Mouse (Mus musculus) midbrain, embryonic 12.5 days (tissue): ENCODE measurements around the gene Selenbp1. TPM values are rescaled to one million over a fixed set of nuclear protein-coding genes. Genes with fewer than 3 reads are reported as not detected.

ENCODE experiments used
- ATAC-seq: fragments of 200-750 bp; cut with Nextera tagmentation; 2 replicates; pipeline ENCODE4 v1.8.0; 2017; ENCODE audit warnings: low read depth, moderate TSS enrichment, moderate library complexity; ENCODE audit not compliant: low FRiP score
- H3K27ac ChIP-seq: fragments of 300-500 bp; sonication (generic); replicated peaks from 2 replicates; pipeline ENCODE4 v1.5.1; 2016; ENCODE audit warnings: mild to moderate bottlenecking
- H3K27me3 ChIP-seq: fragments of 300-500 bp; sonication (generic); 2 replicates; pipeline ENCODE4 v1.6.1; 2016; ENCODE audit warnings: mild to moderate bottlenecking
- H3K36me3 ChIP-seq: fragments of 300-500 bp; sonication (generic); 2 replicates; pipeline ENCODE4 v1.6.1; 2016
- H3K4me1 ChIP-seq: fragments of 300-500 bp; sonication (generic); 2 replicates; pipeline ENCODE4 v1.6.1; 2016
- H3K4me2 ChIP-seq: fragments of 300-500 bp; sonication (generic); replicated peaks from 2 replicates; pipeline ENCODE4 v1.6.1; 2016; ENCODE audit warnings: mild to moderate bottlenecking, moderate library complexity
- H3K4me3 ChIP-seq: fragments of 300-500 bp; sonication (generic); 2 replicates; pipeline ENCODE4 v1.5.1; 2016; ENCODE audit warnings: mild to moderate bottlenecking
- H3K9ac ChIP-seq: fragments of 300-500 bp; sonication (generic); replicated peaks from 2 replicates; pipeline ENCODE4 v1.6.1; 2016; ENCODE audit warnings: mild to moderate bottlenecking, moderate library complexity
- H3K9me3 ChIP-seq: fragments of 300-500 bp; sonication (generic); 2 replicates; pipeline ENCODE4 v1.6.1; 2016; ENCODE audit warnings: mild to moderate bottlenecking
- WGBS: fragments of 180-500 bp; shearing (Covaris S2); methylation state at CpG from one replicate; pipeline ENCODE4 v1.1.7; 2016; 5-methylcytosine and 5-hydroxymethylcytosine counted together
- polyA plus RNA-seq: library from polyadenylated mRNA; unstranded; fragments of >200 nt; fragmentation: Nextera tagmentation; extraction: Ambion mirVana; gene quantifications from 2 replicates; pipeline ENCODE4 v1.2.1, GENCODE M21; 2016

Selenbp1 gene
- polyA plus RNA-seq, 1 experiment from 2014 or later, result 4.6 TPM

- Histone ChIP-seq H3K4me3 (no peak overlapping the region), H3K27me3 (no peaks in the 10 kb centered on the region), H3K4me2 (no peak overlapping the region), H3K9me3 (no peaks in the 10 kb centered on the region), H3K4me1 (peaks cover 10% of the 10 kb centered on the region), H3K27ac (no peak overlapping the region), H3K9ac (no peak overlapping the region), H3K36me3 (peaks cover 35% of the 10 kb centered on the region)
- no peak for ATAC-seq
- WGBS, result 49% methylated on average over 8 of the region's 8 CpGs
These were observed 27.0 kb downstream of the Selenbp1 start for GRCm38 (mm10) chr3:94959871-94960270.

DNA sequence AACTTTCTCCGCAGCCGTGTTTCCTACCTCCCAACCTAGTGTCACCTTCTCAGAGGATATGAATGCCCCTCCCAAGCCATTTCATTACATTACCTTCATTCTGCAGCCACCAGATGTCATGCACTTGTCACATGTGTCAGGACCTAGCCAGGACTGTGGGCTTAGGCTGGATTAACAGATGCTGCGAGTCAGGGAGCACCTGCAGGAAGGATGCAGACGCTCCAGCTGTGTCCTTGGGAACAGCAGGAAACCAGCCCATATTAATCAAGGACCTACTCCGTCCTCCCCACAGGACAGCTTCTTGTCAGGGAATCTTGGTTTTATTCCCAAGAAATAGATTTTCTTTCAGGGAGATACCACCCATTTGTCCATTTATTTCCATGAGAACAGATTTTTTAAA is 27.5 kb downstream of the Selenbp1 start:
- ATAC-seq, result no peak
- H3K27ac ChIP-seq, result no peak overlapping the region

GRCm38 (mm10) chr3:94964989-94965388 is 32.1 kb downstream of the Selenbp1 start:
- Histone ChIP-seq H3K9ac (no peak overlapping the region), H3K27me3 (no peaks in the 10 kb centered on the region), H3K36me3 (no peaks in the 10 kb centered on the region), H3K4me2 (no peak overlapping the region), H3K27ac (no peak overlapping the region), H3K4me3 (no peak overlapping the region), H3K4me1 (0 out of 2 replicates have a peak, but pooled peaks cover 5% of the 10 kb centered on the region), H3K9me3 (no peaks in the 10 kb centered on the region)
- no peak for ATAC-seq
- WGBS, result 94% methylated on average over 1 of the region's 1 CpGs

More for the DNA sequence above, 27.5 kb downstream of the Selenbp1 start:
- Histone ChIP-seq H3K4me2 (no peak overlapping the region), H3K4me3 (no peak overlapping the region), H3K4me1 (peaks cover 5% of the 10 kb centered on the region; the same call in 1 of the 2 replicates), H3K9me3 (no peaks in the 10 kb centered on the region), H3K27me3 (no peaks in the 10 kb centered on the region), H3K36me3 (peaks cover 35% of the 10 kb centered on the region), H3K9ac (no peak overlapping the region)
- WGBS, result 56% methylated on average over 5 of the region's 5 CpGs

- ATAC-seq, result no peak
- H3K4me2 ChIP-seq, result no peak overlapping the region
- H3K4me1 ChIP-seq, result no peaks in the 10 kb centered on the region
- 67% methylated on average over 1 of the region's 1 CpGs for WGBS
- no peak overlapping the region for H3K4me3 ChIP-seq
- no peaks in the 10 kb centered on the region for H3K36me3 ChIP-seq
- no peaks in the 10 kb centered on the region for H3K27me3 ChIP-seq
- H3K9me3 ChIP-seq, result no peaks in the 10 kb centered on the region
- H3K27ac ChIP-seq, result no peak overlapping the region
- no peak overlapping the region for H3K9ac ChIP-seq
These were observed 33.0 kb downstream of the Selenbp1 start for GRCm38 (mm10) chr3:94965878-94966277.

- Histone ChIP-seq H3K36me3 (peaks cover 6% of the 10 kb centered on the region; the same call in 1 of the 2 replicates), H3K4me2 (no peak overlapping the region), H3K9me3 (no peaks in the 10 kb centered on the region), H3K4me1 (peaks cover 14% of the 10 kb centered on the region), H3K4me3 (no peak overlapping the region), H3K27ac (no peak overlapping the region), H3K27me3 (no peaks in the 10 kb centered on the region), H3K9ac (no peak overlapping the region)
- ATAC-seq, result no peak
- 83% methylated on average over 3 of the region's 3 CpGs for WGBS
These were observed 39.7 kb downstream of the Selenbp1 start for GRCm38 (mm10) chr3:94972552-94972951.

DNA sequence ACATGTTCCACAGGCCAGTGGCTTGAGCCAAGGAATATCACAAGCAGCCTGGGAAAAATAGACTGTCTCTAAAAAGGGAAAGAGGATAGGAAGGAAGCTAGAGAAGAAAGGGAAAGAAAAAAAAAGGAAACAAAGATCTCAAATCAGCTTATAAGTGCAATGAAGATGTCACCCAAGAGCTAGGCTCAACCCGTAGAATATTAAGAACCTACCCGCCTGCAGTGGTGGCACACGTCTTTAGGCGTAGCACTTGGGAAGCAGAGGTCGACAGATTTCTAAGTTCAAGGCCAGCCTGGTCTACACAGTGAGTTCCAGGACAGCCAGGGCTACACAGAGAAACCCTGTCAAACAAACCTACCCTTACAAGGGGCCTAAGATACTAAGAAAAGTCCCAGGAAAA is 40.8 kb downstream of the Selenbp1 start:
- Histone ChIP-seq H3K9me3 (no peaks in the 10 kb centered on the region), H3K4me3 (peak overlapping the region; percentile 90; the same call in 1 of the 2 replicates), H3K27ac (no peak overlapping the region), H3K36me3 (peaks cover 9% of the 10 kb centered on the region; the same call in 1 of the 2 replicates), H3K9ac (peak overlapping the region; percentile 91), H3K27me3 (no peaks in the 10 kb centered on the region), H3K4me2 (peak overlapping the region; percentile 62), H3K4me1 (peaks cover 14% of the 10 kb centered on the region)
- no peak for ATAC-seq
- 78% methylated on average over 5 of the region's 5 CpGs for WGBS

GRCm38 (mm10) chr3:94974026-94974527 is 41.2 kb downstream of the Selenbp1 start:
- Histone ChIP-seq H3K9me3 (no peaks in the 10 kb centered on the region), H3K9ac (peak overlapping the region; percentile 91), H3K36me3 (peaks cover 9% of the 10 kb centered on the region; the same call in 1 of the 2 replicates), H3K4me2 (peak overlapping the region; percentile 62), H3K27me3 (no peaks in the 10 kb centered on the region), H3K27ac (0 out of 2 replicates have a peak overlapping the region, but pooled peaks have one; percentile 87), H3K4me3 (peak overlapping the region; percentile 90), H3K4me1 (peaks cover 14% of the 10 kb centered on the region)
- no peak; the same call in none of the 2 replicates for ATAC-seq
- WGBS, result 13% methylated on average over 9 of the region's 9 CpGs

- Histone ChIP-seq H3K9ac (peak within 1 kb of the TSS; percentile 91), H3K27me3 (no peaks in the 10 kb centered on the region), H3K4me3 (peak within 1 kb of the TSS; percentile 90), H3K4me2 (peak within 1 kb of the TSS; percentile 62), H3K36me3 (peaks cover 9% of the 10 kb centered on the region; the same call in 1 of the 2 replicates), H3K4me1 (peaks cover 14% of the 10 kb centered on the region), H3K9me3 (no peaks in the 10 kb centered on the region), H3K27ac (peak within 1 kb of the TSS; percentile 87)
- under 1% methylated on average over 56 of the region's 57 CpGs for WGBS
- ATAC-seq, result peak; percentile 94
These were observed 41.9 kb downstream of the Selenbp1 start, which contains the start of gene Pi4kb for GRCm38 (mm10) chr3:94974528-94975422. Gene Pi4kb (plus strand): TSS chr3:94974731.

- no peak overlapping the region for H3K27ac ChIP-seq
- no peak overlapping the region for H3K4me3 ChIP-seq
- H3K4me1 ChIP-seq, result no peaks in the 10 kb centered on the region
- no peak overlapping the region for H3K4me2 ChIP-seq
- H3K27me3 ChIP-seq, result no peaks in the 10 kb centered on the region
- no peak overlapping the region for H3K9ac ChIP-seq
- H3K9me3 ChIP-seq, result no peaks in the 10 kb centered on the region
- ATAC-seq, result no peak
- peaks cover 61% of the 10 kb centered on the region; the same call in 1 of the 2 replicates for H3K36me3 ChIP-seq
- 89% methylated on average over 11 of the region's 11 CpGs for WGBS
These were observed 51.5 kb downstream of the Selenbp1 start for GRCm38 (mm10) chr3:94984312-94984711.

GRCm38 (mm10) chr3:94985513-94985912 is 52.7 kb downstream of the Selenbp1 start:
- 92% methylated on average over 2 of the region's 2 CpGs for WGBS

DNA sequence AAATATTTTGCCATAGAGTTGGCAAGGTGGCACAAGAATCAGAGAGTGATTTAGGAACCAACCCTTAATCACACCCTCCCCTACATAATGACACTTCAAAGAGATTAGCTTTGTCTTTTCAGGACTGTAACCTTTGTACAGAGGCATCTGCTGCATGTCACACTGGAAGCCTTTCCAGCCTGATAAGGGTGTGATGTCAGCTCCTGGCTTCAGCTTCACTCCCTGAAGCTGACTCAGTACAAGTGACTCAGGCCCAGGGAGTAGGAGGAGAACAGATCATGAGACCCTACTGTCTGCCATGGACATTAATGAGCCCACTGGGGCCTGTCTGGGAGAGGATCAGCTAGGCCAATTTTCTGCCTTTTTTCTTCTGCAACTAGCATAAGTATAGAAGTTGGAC is 54.7 kb downstream of the Selenbp1 start:
- H3K36me3 ChIP-seq, result peaks cover 70% of the 10 kb centered on the region
- no peak overlapping the region for H3K4me2 ChIP-seq
- no peak overlapping the region for H3K4me3 ChIP-seq
- no peaks in the 10 kb centered on the region for H3K27me3 ChIP-seq
- no peak overlapping the region for H3K9ac ChIP-seq
- H3K4me1 ChIP-seq, result no peaks in the 10 kb centered on the region
- H3K9me3 ChIP-seq, result no peaks in the 10 kb centered on the region
- ATAC-seq, result no peak
- H3K27ac ChIP-seq, result no peak overlapping the region

More at GRCm38 (mm10) chr3:94985513-94985912, 52.7 kb downstream of the Selenbp1 start:
- Histone ChIP-seq H3K9me3 (no peaks in the 10 kb centered on the region), H3K4me2 (no peak overlapping the region), H3K4me3 (no peak overlapping the region), H3K27ac (no peak overlapping the region), H3K36me3 (peaks cover 71% of the 10 kb centered on the region; the same call in 1 of the 2 replicates), H3K4me1 (no peaks in the 10 kb centered on the region), H3K27me3 (no peaks in the 10 kb centered on the region), H3K9ac (no peak overlapping the region)
- no peak for ATAC-seq

DNA sequence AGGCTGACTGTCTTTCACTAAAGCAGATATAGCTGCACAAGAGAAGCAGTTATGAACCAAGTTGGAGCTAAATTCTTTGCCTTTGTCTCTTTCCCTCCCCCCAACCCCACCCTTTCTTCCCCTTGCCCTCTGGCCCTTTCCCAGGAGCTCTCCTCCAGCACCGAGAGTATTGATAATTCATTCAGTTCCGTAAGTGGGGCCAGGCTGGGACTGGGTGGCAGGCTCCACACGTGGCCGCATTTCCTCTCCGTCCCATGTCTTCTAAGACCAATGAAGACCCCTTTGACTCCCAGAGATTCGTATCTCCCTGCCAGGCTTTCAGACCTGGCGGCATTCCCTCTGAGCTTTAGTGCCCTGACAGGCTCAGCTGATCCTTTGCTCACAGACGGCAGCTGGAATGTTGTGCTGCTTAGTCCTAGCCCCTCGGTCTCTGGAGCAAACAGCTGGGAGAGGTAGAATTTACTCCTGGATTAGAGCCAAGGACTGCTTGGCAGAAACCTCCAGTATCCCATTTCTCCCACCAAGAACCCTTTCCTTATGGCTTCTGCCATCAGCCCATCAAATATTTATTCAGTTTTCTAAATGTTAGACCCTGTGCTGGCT is 56.4 kb downstream of the Selenbp1 start:
- WGBS, result 61% methylated on average over 9 of the region's 9 CpGs
- Histone ChIP-seq H3K9ac (no peak overlapping the region), H3K36me3 (peaks cover 76% of the 10 kb centered on the region), H3K27ac (no peak overlapping the region), H3K9me3 (no peaks in the 10 kb centered on the region), H3K4me1 (no peaks in the 10 kb centered on the region), H3K4me3 (no peak overlapping the region), H3K27me3 (no peaks in the 10 kb centered on the region), H3K4me2 (no peak overlapping the region)
- no peak for ATAC-seq
